Mouse (Mus musculus) ES-Bruce4 (cell line): ENCODE data around the gene Apon.

Experiments
- CTCF ChIP-seq: IDR thresholded peaks from one replicate; pipeline ENCODE4 v1.8.1; 2011; ENCODE audit warnings: low read depth, low read length
- EP300 ChIP-seq: IDR thresholded peaks from 2 replicates; pipeline ENCODE4 v1.6.1; 2011; ENCODE audit warnings: low read depth, low read length; ENCODE audit not compliant: insufficient read depth
- POLR2A ChIP-seq: IDR thresholded peaks from one replicate; pipeline ENCODE4 v1.8.1; 2011; ENCODE audit warnings: low read length; ENCODE audit not compliant: insufficient read depth

DNA sequence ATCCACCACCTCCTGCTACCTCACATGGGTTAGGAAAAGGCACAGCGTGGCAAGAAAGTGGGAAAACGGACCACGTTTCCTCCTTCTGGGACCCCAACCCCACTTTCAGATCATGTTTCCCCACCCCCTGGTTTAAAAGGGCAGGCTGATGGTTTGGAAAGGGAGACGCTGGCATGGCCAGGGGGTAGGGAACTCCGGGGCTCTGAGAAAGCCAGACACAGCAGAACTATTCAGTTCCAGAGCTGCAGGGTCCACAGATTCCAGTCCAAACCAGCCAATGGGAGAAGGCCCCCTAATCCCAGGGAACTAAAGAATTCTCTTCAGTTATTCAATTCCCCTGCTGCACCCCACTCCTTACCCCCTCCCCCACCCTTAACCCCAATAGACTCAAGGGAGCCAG is 28.8 kb upstream of the Apon start:
- no peak for TF ChIP-seq CTCF
- TF ChIP-seq EP300 = no peak
- no peak for TF ChIP-seq POLR2A
